Mouse (Mus musculus) heart, adult 8-10 months (tissue): ENCODE measurements around the gene Ambra1. TPM values are rescaled to one million over a fixed set of nuclear protein-coding genes. Genes with fewer than 3 reads are reported as not detected.

Experiments
- DNase-seq: peaks from one replicate; pipeline ENCODE4 v3.0.0; 2022; ENCODE audit warnings: low spot score
- total RNA-seq, 4 experiments: library from RNA; stranded (reverse); gene quantifications; 2 replicates each; pipeline ENCODE4 v1.2.4; 2022

Gene Ambra1
- total RNA-seq, 4 experiments from 2014 or later = 16.2 to 18.1 (median 16.6) TPM

- DNase-seq = no peak
Measured at GRCm38 (mm10) chr2:91735221-91735620, 5.3 kb downstream of the Ambra1 start.

- no peak for DNase-seq
Measured at GRCm38 (mm10) chr2:91739586-91739985, 9.7 kb downstream of the Ambra1 start.

GRCm38 (mm10) chr2:91744686-91745085, 14.8 kb downstream of the Ambra1 start:
- no peak for DNase-seq

GRCm38 (mm10) chr2:91749811-91750261, 19.9 kb downstream of the Ambra1 start:
- DNase-seq = peak; percentile 75

GRCm38 (mm10) chr2:91771921-91772705, 42.2 kb downstream of the Ambra1 start:
- no peak for DNase-seq

- no peak for DNase-seq
Measured at GRCm38 (mm10) chr2:91773309-91773708, 43.4 kb downstream of the Ambra1 start.

GRCm38 (mm10) chr2:91779166-91779565, 49.2 kb downstream of the Ambra1 start:
- no peak for DNase-seq

- DNase-seq = no peak
Measured at GRCm38 (mm10) chr2:91791621-91792020, 61.7 kb downstream of the Ambra1 start.

- DNase-seq = no peak
Measured at GRCm38 (mm10) chr2:91792346-91792745, 62.4 kb downstream of the Ambra1 start.

- no peak for DNase-seq
Measured at GRCm38 (mm10) chr2:91794466-91794865, 64.5 kb downstream of the Ambra1 start.

- no peak for DNase-seq
Measured at GRCm38 (mm10) chr2:91795091-91795490, 65.2 kb downstream of the Ambra1 start.

GRCm38 (mm10) chr2:91811433-91811832, 81.5 kb downstream of the Ambra1 start:
- no peak for DNase-seq

GRCm38 (mm10) chr2:91816741-91817140, 86.8 kb downstream of the Ambra1 start:
- DNase-seq = peak; percentile 35

- no peak for DNase-seq
Measured at GRCm38 (mm10) chr2:91832227-91832626, 102.3 kb downstream of the Ambra1 start.

- no peak for DNase-seq
Measured at GRCm38 (mm10) chr2:91834272-91834671, 104.3 kb downstream of the Ambra1 start.

GRCm38 (mm10) chr2:91835031-91835430, 105.1 kb downstream of the Ambra1 start:
- DNase-seq = no peak

GRCm38 (mm10) chr2:91835631-91836030, 105.7 kb downstream of the Ambra1 start:
- DNase-seq = no peak

GRCm38 (mm10) chr2:91844085-91844484, 114.2 kb downstream of the Ambra1 start:
- no peak for DNase-seq

- no peak for DNase-seq
Measured at GRCm38 (mm10) chr2:91852446-91853191, 122.7 kb downstream of the Ambra1 start.

- DNase-seq = no peak
Measured at GRCm38 (mm10) chr2:91854575-91854974, 124.6 kb downstream of the Ambra1 start.

- no peak for DNase-seq
Measured at GRCm38 (mm10) chr2:91856958-91857357, 127.0 kb downstream of the Ambra1 start.

- no peak for DNase-seq
Measured at GRCm38 (mm10) chr2:91859423-91859822, 129.5 kb downstream of the Ambra1 start.

- DNase-seq = no peak
Measured at GRCm38 (mm10) chr2:91870754-91871153, 140.8 kb downstream of the Ambra1 start.
